Mouse (Mus musculus): ENCODE measurements around the gene Slc51b.

Slc51b gene

DNA sequence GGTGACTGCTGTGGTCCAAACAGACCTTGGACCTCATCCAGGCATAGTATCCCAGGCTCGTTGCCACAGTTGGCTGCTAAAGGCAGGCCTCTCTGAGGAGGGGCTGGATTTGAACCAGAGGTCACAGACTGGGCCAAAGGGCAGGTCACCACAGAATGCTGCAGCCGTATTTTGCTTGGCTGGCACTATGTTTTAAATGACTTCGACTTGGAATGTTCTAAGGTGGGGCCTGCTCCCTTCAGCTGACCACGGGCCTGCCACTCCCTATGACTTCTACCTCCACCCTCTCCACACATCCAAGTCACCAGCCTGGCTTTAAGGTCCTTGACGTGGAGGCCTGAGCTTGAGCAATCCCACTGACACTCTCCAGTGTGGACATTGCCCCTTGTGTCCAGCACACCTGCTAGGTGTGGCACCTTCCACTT is 13.9 kb downstream of the Slc51b start:
- DNase-seq (ENCODE audit: low read depth, low spot score) = no peak

DNA sequence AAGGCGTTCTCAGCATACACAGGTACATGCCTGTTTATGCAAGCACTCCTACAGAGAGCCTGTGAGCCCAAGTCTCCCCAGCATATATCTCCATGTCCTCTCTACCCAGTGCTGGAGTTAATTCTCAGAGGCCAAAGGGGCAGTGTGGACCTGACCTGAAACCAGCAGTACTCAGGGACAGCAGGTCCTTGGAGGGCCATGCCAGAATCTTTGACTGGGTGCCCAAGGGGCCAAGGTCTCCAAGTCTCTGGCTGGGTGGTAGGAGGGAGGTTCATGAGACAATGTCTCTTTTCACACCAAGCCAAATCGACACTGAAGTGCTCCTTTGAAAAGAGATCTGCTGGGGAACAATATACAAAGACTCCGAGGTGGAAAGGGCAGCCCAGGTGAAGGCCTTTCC is 14.9 kb downstream of the Slc51b start:
- no peak for DNase-seq (ENCODE audit: low read depth, low spot score)

DNA sequence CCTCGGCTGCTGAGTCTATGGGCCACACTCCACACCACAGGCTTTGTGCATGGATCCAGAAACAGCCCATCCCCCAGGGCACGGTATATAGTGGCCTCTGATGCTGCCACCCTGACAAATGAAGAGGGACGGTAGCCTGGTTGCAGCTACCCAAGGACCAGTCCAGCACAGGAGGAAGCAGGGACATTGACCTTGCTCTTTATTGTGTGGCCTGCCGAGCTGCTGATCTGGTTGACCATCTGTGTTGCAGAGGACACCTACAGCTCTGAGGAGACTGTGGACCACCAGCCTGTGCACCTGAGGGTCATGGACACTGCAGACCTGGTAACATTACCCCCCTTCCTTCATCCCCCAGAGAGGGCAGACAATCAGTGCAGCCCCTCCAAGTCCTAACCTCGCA is 15.4 kb downstream of the Slc51b start:
- DNase-seq (ENCODE audit: low read depth, low spot score) = no peak

DNA sequence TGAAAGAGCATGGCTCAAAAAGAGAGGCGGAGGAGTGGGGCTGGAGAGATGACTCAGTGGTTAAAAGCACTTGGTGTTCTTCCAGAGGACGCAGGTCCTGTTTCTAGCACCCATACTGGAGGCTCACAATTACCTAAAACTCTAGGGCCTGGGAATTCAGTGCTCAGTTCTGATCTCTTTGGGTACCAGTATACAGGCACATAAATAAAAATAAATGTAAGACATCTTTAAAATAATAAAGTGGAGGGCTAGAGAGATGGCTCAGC is 17.6 kb downstream of the Slc51b start:
- no peak for DNase-seq (ENCODE audit: low read depth, low spot score)

DNA sequence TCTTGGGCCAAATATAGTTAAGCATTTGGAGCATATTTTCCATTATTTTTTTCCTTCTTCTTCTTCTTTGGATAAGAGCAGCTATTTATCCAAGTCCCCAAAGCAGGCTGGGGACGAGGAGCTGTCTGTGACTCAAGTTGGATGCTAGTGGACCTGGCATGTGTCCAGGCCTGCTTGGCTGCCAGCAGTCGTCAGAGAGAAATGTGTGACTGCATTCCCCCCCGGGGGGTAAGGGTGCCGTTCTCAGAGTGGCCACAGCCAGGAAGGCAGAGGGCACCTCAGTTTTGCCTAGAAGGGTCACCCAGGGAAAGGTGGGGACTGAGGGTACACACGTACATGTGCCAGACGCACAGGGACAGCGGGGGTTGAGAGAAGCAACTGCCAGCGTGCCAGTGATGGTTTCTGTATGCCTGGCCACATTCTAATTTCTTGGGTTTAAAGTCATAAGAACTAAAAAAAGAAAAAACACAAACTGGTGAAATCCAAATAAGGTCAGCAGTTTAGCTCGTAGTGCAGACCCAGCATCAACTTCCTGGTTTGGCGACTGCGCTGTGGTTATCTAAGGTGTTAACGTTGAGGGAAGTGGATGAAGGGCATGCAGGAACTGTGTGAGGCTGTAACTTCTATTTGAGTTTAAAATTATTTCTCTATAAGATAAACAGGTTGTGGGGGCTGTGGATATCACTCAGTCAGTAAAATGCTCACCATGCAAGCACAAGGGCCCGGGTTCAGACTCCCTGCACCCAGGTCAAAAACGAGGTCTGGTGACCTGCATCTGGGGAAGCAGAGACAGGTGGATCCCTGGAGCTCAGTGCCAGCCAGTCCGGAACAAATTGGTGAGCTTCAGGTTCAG is 18.2 kb downstream of the Slc51b start:
- peak; percentile 40 for DNase-seq (ENCODE audit: low read depth, low spot score)

DNA sequence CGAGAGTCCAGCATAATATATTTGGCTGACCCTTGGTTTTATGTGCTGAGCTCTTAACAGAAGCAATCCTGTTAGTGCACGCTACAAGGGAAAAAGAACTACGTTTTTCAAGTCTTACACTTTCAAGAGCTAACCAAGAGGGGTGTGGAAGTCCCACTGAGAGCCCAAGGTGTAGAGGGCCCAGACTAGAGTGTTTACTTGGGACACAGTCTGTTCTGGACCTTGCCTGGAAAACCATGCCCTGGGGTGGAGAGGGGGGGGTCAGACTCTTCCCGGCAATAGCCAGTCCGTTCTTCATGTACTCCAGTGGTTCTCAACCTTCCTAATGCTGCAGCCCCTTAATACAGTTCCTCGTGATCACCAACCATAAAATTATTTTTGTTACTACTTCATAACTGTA is 22.8 kb downstream of the Slc51b start:
- DNase-seq (ENCODE audit: low read depth, low spot score) = no peak

DNA sequence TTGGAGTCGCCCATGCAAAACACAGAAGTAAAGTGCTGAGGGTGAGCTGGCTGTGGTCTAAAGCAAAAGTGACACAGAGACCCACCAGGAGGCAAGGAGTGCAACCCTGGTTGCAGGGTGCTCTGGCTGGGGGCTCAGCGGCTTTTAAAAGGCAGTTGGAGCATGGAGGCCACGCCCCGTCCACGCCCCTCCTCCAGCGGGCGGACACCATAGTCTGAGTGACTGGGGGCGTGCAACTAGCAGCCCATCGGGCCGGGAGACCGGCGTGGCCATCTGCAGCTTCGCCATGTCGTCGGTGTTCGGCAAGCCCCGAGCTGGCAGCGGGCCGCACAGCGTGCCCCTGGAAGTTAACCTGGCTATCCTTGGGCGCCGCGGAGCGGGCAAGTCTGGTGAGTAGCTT is 24.5 kb downstream of the Slc51b start, which contains the start of gene Rasl12:
Gene Rasl12, plus strand, starts transcription at position 228 of the 400 bp plus-strand sequence.
- no peak for DNase-seq (ENCODE audit: low read depth, low spot score)

DNA sequence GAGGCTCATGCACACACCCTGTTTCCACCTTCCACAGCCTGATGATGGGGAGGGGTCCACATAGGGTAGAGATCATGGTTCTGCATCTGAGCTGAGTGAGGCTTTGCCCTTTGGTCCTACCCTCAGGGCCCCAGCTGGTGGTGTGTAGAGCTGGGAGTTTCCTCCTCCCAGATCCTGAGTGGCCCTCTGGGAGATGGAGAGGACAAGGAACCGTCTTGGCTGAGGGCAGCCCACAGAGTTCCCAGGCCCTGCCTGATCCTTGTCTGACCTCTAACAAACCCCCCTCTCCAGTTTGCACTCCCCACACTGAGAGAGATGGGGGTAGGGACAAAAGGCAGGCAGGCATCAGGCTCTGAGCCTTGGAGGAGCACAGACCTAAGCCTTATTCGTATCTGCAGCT is 28.4 kb downstream of the Slc51b start:
- DNase-seq (ENCODE audit: low read depth, low spot score) = no peak

DNA sequence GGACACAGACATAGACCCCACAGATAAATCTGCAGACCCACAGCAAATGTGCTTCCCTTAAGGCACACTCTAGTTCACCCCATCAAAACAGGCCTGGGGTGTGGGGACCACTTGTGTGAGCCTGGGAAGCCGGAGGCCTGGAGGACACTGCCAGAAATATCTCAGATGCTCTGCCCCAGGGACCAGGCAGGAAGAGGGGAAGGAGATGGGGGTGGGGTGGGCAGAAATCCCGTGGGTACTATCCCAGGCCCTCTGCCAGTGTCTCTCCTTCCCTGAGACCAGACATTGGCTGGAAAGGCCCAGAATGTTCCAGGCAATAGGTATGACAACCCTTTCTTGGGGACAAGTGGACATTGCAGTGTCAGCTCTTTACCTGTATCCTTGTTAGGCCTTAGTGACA is 29.1 kb downstream of the Slc51b start:
- no peak for DNase-seq (ENCODE audit: low read depth, low spot score)

DNA sequence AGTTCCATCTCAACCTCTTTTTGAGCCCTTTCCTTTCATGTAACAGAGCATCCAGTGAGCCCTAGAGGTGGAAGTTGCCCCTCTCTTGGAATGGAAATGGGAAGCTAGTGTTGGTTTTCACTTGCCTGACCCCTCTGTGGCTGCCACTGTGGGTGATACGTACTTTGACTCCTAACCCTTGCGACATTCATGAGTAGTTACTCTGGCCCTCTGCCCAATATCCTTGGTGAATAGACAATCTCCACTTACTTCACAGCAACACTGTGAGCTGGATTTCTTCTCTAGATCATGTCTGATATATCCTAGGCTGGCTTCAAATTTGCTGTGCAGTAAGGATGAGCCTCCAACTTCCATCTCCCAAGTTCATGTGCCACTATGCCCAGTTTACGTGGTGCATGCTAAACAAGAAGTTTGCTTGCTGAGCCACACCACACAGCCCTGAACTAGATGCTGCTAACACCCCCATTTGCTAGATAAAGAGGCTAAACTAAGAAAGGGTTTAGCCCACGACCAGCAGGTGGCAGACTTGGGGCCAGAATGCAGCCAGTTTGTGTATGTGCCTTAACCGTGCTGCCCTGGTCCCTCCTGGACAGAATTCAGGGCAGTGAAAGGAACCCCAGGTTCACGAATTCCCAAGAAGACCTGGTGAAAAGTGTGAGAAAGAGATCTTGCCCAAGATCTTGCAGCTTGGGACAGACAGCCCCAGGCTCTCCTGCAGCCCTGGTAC is 30.0 kb downstream of the Slc51b start:
- no peak for DNase-seq (ENCODE audit: low read depth, low spot score)

DNA sequence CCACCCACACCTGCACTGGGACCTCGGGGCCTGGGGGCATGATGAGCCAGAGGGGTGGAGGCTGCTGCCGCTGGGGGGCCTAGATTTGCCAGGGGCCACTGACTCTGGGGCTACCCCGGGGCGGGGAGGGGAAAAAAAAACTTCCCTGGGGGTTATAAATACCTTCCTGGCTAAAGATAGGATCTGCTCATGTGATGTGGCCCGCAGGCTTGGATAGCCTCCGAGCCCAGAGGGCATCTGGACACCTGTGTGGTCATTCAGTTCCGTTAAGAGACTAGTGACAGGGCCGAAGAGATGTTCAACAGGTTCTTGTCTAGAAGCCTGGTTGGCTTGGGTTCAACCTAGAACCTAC is 31.2 kb downstream of the Slc51b start, which contains the start of gene Kbtbd13:
Gene Kbtbd13, minus strand, starts transcription at position 40 of the 352 bp plus-strand sequence.
- no peak for DNase-seq (ENCODE audit: low read depth, low spot score)

DNA sequence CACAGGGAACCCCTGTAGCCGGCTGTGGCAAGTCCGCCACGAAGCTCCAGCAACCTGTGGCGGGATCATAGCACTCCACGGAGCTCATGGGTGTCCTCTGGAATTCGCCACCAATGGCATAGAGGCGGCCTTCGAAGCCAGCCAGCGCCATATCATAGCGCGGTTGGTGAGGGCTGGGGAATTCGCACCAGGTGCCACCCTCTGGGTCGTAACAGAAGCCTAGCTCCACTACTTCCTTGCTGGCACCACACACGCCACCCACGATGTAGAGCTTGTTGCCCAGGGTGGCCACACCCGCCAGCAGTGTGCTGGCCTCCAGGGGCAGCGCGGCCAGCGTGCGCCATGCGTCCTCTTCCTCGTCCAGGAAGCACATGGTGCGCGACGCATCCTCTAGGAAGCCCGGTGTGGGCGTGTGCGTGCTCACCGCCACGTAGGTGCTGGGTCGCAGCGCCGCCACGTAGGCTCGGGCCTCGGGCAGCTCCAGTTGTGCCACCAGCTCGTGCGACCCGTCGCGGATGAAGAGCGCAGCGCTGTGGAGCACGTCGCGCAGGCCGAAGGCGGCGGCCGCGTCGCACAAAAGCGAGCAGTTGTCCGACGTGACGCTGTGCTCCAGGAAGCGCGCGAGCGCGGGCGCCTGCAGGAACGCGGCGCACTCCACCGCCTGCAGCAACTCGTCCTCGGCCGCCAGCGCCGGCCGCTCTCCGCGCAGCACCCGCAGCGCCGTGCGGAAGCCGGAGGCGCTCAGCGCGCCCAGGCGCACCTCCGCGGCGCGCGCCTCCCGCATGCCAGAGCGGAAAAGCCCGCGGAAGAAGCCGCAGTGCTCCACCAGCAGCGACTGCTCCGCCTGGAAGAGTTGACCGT is 31.8 kb downstream of the Slc51b start:
- no peak for DNase-seq (ENCODE audit: low read depth, low spot score)

DNA sequence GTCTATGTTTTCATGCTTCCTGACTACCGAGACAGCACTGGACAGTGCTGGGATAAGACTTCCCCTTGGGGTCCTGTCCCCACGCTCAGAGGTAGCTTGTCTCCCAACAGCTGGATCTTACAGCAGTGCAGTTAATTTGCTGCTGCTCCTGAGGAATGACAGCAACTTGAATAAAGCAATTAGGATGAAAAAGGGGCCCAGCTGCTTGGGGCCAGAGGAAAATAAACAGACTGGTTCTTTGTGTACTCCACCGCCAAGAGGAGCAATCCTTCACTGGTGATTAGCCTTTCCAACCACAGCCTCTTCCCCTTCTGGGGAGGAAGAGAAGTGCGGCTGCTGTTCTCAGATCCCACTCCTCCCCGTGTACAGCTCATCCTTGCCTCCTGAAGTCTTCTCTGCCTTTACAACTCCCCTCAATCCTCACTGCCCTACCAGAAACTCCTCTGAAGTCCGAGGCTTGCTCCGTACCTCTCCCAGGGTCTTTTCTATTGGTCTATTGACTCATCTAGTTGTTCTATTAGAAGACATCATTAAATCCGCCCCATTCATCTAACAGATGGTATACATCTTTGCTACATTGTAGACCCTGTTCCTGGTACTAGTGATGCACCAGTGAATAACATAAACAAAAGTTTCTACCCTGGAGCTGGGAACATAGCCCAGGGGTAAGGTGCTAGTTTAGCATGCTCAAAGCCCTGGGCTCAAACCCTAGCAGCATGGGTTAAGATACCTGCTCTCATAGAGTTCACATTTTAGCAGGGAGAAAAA is 36.2 kb downstream of the Slc51b start:
- no peak for DNase-seq (ENCODE audit: low read depth, low spot score)

DNA sequence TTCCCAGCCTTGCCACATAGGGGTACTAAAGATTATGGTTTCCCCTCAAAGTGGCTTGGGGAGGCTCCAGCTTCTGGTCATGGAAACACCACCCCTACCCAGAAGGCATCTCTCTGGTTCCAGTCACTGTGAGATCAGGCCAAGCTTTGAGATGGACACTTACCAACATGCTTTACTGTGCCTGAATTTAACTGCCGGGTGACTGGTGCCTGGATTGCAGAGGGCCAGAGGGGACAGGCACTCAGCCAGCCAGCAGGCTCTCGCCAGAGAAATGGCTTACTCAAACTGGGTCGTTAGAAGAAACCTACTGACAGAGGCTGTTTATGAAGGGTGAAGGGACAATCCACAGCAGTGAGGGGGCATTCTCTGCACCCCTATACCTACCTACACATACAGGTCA is 38.5 kb downstream of the Slc51b start:
- no peak for DNase-seq (ENCODE audit: low read depth, low spot score)

DNA sequence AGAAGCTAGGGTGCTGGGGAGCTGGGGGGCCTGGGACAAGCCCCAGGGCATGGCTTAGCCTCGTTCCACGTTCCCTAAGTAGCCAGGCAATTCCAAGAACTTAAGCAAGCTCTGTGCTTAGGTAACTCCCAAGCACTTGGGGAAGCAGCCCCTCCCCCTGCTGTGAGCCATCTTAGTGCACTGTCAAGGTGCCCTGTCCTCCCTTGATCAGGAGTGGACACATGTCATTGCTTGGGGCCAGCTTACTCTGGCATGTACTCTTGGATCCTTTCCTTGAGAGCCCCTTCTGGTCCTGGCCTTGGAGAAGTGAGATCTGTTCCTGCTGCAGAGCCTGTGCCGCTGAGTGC is 40.0 kb downstream of the Slc51b start:
- DNase-seq (ENCODE audit: low read depth, low spot score) = no peak

DNA sequence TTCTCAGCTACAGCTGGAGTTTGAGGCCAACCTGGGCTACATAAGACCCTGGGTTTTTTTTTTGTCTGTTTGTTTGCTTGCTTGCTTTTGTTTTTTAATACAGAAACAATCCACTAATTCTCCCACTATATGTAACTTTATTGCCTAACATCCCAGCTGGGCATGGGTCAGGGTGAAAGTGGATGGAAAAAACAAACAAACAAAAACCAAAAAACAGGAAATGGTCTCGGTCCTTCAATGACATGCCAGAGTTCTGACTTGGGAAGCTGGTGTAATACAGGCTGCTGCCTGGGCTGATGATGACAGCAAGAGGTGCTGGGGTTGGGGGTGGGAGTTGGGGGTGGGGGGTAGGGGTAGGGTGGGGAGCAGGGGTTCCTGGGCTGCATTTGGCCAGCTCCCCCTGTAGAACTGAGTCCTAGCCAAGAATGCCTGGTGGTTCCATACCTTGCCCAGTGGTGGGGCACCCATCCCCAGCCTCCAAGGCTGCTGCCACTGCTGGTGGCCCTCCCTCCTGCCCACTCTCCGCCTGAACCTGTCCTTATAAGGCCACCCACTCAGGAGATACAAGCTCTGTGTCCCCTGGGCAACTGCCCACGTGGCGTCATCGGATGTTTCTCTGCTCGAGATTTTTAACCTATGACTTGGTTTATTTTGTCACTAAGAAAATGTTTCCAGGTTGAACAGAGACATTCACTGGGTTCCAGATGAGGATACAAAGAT is 40.6 kb downstream of the Slc51b start:
- DNase-seq (ENCODE audit: low read depth, low spot score) = no peak

DNA sequence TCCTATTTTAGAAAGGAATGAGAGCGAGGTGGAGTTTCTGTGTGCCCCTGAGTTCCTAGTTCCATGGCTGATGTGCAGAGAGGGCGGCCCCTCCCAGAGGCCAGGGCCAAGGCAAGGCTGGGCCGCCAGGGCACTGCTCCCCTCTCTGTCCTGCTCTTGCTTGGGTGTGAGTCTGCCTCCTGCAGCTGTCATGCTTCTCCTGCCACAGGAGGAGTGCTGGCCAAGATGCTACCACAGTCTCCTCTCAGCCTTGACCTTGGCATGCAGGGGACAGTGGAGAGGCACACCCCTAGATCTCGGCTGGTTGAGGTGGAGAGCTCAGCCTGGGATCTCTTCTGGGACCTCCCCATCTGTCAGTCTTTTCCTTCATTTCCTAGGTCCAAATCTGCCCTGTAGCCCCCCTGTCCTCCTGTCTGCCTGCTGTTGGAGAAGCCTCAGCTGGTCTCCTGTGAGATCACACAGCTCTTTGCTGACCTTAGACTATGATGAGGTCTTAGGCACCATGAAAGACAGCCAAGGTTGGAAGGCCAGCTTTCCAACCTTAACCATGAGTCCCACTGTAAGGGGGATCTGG is 41.7 kb downstream of the Slc51b start:
- no peak for DNase-seq (ENCODE audit: low read depth, low spot score)

DNA sequence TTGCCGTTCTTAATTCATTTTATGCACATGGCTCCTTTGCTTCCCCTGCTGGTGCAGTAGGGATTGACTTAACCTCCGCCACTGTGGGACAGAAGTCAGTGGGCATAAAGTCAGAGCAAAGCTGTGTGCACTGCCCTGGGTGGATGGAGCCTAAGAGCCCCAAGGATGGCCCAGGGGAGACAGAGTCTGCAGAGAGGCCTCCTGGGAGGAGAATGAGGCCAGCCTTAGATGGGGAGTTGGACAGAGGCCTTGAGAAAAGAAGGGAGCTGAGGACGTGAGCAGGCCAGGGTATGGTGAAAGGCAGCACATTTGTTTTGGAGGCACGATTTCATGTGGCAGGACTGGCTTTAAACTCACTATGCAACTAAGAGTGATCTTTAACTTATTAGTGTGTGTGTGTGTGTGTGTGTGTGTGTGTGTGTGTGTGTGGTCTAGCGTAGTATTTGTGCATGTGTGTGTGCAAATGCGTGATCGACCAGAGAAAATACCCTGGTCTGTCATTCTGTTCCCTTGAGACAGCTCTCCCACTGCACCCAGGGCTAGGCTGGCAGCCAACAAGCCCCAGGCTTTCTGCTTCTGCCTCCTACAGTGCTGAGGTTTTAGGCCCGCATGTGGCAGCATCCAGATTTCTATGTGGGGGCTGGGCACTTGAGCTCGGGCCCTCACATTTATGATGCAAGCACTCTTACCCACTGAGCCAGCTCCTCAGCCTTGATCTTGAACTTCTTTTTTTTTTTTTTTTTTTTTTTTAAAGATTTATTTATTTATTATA is 47.4 kb downstream of the Slc51b start:
- DNase-seq (ENCODE audit: low read depth, low spot score) = no peak

DNA sequence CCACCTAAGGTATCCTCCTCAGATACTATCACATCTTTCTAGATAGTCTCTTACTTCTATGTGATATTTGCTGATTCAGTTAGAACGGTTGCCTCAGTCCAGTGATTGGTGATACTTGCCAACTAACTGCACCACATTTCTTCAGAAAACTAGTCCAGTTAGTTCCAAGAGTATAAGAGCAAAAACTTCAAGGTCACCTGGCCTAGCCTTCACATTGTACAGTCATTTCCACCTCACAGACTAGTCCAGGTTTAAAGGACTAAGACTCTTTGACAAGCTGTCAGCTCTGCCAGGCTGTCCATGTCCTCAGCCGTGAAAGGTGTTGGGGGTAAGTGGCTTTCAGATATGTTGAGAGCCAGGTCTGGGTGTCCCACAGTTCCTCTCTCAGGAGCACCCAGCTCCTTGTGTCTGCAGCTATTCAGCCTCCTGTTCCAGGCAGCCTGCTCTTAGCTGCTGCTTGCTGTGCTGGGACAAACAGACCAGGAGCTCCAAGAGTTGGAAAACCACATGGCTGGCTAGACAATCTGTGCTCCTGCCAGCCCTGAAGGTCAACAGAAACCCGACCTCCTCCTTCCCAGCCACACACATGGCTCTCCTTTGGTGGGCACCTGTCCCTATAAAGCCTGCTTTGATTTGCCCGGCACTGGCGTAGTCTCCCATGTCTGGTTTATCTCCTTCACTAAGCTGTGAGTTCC is 48.1 kb downstream of the Slc51b start:
- DNase-seq (ENCODE audit: low read depth, low spot score) = no peak

Measured in brain, embryonic 18.5 days (tissue).